Mouse (Mus musculus) heart, adult 2 months (tissue): ENCODE data around the gene Smc4.

Source experiments
- CTCF ChIP-seq: fragments of 200-600 bp; IDR thresholded peaks from 2 replicates; pipeline ENCODE4 v1.8.1; 2022; ENCODE audit warnings: antibody characterized with exemption, mild to moderate bottlenecking, moderate library complexity
- EP300 ChIP-seq: fragments of 200-500 bp; IDR thresholded peaks from 2 replicates; pipeline ENCODE4 v1.6.1; 2011; ENCODE audit warnings: low read depth, low read length, control low read depth; ENCODE audit not compliant: insufficient read depth
- POLR2A ChIP-seq: fragments of 200-500 bp; IDR thresholded peaks from 2 replicates; pipeline ENCODE4 v1.6.1; 2011; ENCODE audit warnings: mild to moderate bottlenecking, low read depth, low read length, control low read depth; ENCODE audit not compliant: insufficient read depth

GRCm38 (mm10) chr3:69041298-69041697 is 36.8 kb downstream of the Smc4 start:
- TF ChIP-seq CTCF = no peak
- TF ChIP-seq EP300 = no peak
- no peak for TF ChIP-seq POLR2A
